Mouse (Mus musculus): ENCODE measurements around the gene Map3k5. TPM values are rescaled to one million over a fixed set of nuclear protein-coding genes. Genes with fewer than 3 reads are reported as not detected.

Gene Map3k5
- polyA plus RNA-seq, 1 experiment, result 1.3 TPM

- Histone ChIP-seq H3K9me3 (no peaks in the 10 kb centered on the region), H3K36me3 (replicated peaks; ENCODE audit: low read length) (peaks cover 2% of the 10 kb centered on the region), H3K4me3 (replicated peaks) (peak overlapping the region; percentile 71), H3K27me3 (replicated peaks) (peaks cover 1% of the 10 kb centered on the region), H3K4me1 (peaks cover 64% of the 10 kb centered on the region)
- TF ChIP-seq GATA1 (IDR thresholded peaks at IDR 0.05; ENCODE audit: borderline replicate concordance, low read length), result no peak
- TF ChIP-seq FLI1 (IDR thresholded peaks at IDR 0.05; ENCODE audit: low read length), result no peak
Observed at GRCm38 (mm10) chr10:20170605-20171088, 236.4 kb downstream of the Map3k5 start.

- TF ChIP-seq FLI1 (IDR thresholded peaks at IDR 0.05; ENCODE audit: low read length), result no peak
- TF ChIP-seq GATA1 (IDR thresholded peaks at IDR 0.05; ENCODE audit: borderline replicate concordance, low read length), result no peak
- H3K36me3 ChIP-seq (replicated peaks; ENCODE audit: low read length), result peaks cover 2% of the 10 kb centered on the region
- peaks cover 64% of the 10 kb centered on the region for H3K4me1 ChIP-seq
- no peaks in the 10 kb centered on the region for H3K9me3 ChIP-seq
- H3K4me3 ChIP-seq (replicated peaks), result no peak overlapping the region
- H3K27me3 ChIP-seq (replicated peaks), result peaks cover 1% of the 10 kb centered on the region
Observed at GRCm38 (mm10) chr10:20171209-20171608, 236.9 kb downstream of the Map3k5 start.

GRCm38 (mm10) chr10:20171756-20172155, 237.5 kb downstream of the Map3k5 start:
- peaks cover 64% of the 10 kb centered on the region for H3K4me1 ChIP-seq
- H3K27me3 ChIP-seq (replicated peaks), result peaks cover 1% of the 10 kb centered on the region
- TF ChIP-seq GATA1 (IDR thresholded peaks at IDR 0.05; ENCODE audit: borderline replicate concordance, low read length), result no peak
- TF ChIP-seq FLI1 (IDR thresholded peaks at IDR 0.05; ENCODE audit: low read length), result no peak
- no peak overlapping the region for H3K4me3 ChIP-seq (replicated peaks)
- H3K9me3 ChIP-seq, result no peaks in the 10 kb centered on the region
- peaks cover 2% of the 10 kb centered on the region for H3K36me3 ChIP-seq (replicated peaks; ENCODE audit: low read length)

- TF ChIP-seq FLI1 (IDR thresholded peaks at IDR 0.05; ENCODE audit: low read length) (no peak), GATA1 (IDR thresholded peaks at IDR 0.05; ENCODE audit: borderline replicate concordance, low read length) (no peak)
Observed at GRCm38 (mm10) chr10:20173733-20174132, 239.5 kb downstream of the Map3k5 start.

DNA sequence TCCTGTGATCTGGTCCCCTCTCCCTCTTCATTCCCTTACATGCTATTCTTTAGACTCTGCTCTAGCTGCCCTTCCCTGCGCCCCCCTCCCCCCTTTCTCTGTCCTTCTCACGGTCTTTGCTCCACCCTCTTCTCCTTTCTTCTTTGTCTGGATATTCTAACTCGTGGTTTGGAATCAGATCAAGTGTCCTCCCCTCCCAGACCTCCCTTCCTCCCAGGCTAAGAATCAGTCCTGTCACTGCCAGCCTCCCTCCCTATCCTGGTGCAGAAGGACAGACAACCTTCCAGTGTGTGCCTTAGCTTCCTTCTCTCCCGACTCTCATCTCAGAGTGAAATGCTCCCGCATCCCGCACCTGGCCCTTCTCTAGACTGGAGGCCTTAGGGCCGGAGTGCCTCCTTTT, 241.8 kb downstream of the Map3k5 start:
- H3K4me3 ChIP-seq (replicated peaks), result peak overlapping the region; percentile 23
- peaks cover 59% of the 10 kb centered on the region for H3K4me1 ChIP-seq
- TF ChIP-seq FLI1 (IDR thresholded peaks at IDR 0.05; ENCODE audit: low read length) (no peak), GATA1 (IDR thresholded peaks at IDR 0.05; ENCODE audit: borderline replicate concordance, low read length) (no peak)
- peaks cover 1% of the 10 kb centered on the region for H3K27me3 ChIP-seq (replicated peaks)
- no peaks in the 10 kb centered on the region for H3K9me3 ChIP-seq
- H3K36me3 ChIP-seq (replicated peaks; ENCODE audit: low read length), result peaks cover 2% of the 10 kb centered on the region

More at GRCm38 (mm10) chr10:20173733-20174132, 239.5 kb downstream of the Map3k5 start:
- no peak overlapping the region for H3K4me3 ChIP-seq (replicated peaks)
- H3K36me3 ChIP-seq (replicated peaks; ENCODE audit: low read length), result peaks cover 2% of the 10 kb centered on the region
- H3K27me3 ChIP-seq (replicated peaks), result peaks cover 1% of the 10 kb centered on the region
- no peaks in the 10 kb centered on the region for H3K9me3 ChIP-seq
- peaks cover 55% of the 10 kb centered on the region for H3K4me1 ChIP-seq

DNA sequence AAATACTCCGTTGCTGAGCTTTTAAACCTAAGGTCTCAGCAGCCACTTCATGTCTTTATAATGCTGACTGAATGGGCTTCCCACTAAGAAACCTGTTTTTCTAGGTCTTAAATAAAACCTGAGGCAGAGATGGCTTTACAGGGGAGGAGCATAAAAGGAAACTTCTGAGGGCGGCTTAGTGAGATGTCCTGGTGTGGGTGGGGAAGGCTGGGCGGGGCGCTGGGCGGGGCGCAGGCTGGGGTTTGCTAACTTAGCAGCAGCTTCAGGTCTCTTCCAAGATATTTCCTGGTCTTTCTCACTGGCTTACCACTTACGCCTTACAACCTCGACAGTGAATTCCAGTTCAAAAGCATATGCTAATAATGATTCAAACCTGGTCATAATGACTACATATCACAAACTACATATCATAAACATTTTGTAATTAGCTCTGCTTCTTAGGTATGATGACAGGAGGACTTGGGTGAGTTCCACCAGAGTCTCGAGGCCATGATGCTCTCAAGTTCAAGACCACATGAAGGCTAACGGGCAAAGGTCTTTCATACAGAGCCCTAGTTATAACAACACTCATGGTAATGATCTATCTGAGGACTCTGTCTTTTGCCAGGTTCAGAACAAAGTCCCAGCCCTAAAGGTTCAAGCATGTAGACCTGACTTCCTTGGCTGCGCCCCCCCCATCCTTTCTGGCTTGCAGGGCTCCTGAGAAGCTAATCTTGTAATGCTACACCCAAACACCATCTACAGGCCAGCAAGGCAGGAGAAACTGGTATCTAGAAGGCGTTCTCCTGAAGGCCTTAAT, 244.7 kb downstream of the Map3k5 start:
- peak overlapping the region; percentile 23 for H3K4me3 ChIP-seq (replicated peaks)
- peaks cover 79% of the 10 kb centered on the region for H3K4me1 ChIP-seq
- H3K27me3 ChIP-seq (replicated peaks), result no peaks in the 10 kb centered on the region
- peaks cover 4% of the 10 kb centered on the region for H3K36me3 ChIP-seq (replicated peaks; ENCODE audit: low read length)
- H3K9me3 ChIP-seq, result no peaks in the 10 kb centered on the region
- TF ChIP-seq GATA1 (IDR thresholded peaks at IDR 0.05; ENCODE audit: borderline replicate concordance, low read length) (no peak), FLI1 (IDR thresholded peaks at IDR 0.05; ENCODE audit: low read length) (no peak)

GRCm38 (mm10) chr10:20181198-20181597, 246.9 kb downstream of the Map3k5 start:
- Histone ChIP-seq H3K27me3 (replicated peaks) (no peaks in the 10 kb centered on the region), H3K4me3 (replicated peaks) (peak overlapping the region; percentile 84), H3K4me1 (peaks cover 73% of the 10 kb centered on the region), H3K36me3 (replicated peaks; ENCODE audit: low read length) (peaks cover 4% of the 10 kb centered on the region), H3K9me3 (no peaks in the 10 kb centered on the region)
- TF ChIP-seq GATA1 (IDR thresholded peaks at IDR 0.05; ENCODE audit: borderline replicate concordance, low read length) (no peak; the same call in 2 of the 3 replicates), FLI1 (IDR thresholded peaks at IDR 0.05; ENCODE audit: low read length) (no peak)

DNA sequence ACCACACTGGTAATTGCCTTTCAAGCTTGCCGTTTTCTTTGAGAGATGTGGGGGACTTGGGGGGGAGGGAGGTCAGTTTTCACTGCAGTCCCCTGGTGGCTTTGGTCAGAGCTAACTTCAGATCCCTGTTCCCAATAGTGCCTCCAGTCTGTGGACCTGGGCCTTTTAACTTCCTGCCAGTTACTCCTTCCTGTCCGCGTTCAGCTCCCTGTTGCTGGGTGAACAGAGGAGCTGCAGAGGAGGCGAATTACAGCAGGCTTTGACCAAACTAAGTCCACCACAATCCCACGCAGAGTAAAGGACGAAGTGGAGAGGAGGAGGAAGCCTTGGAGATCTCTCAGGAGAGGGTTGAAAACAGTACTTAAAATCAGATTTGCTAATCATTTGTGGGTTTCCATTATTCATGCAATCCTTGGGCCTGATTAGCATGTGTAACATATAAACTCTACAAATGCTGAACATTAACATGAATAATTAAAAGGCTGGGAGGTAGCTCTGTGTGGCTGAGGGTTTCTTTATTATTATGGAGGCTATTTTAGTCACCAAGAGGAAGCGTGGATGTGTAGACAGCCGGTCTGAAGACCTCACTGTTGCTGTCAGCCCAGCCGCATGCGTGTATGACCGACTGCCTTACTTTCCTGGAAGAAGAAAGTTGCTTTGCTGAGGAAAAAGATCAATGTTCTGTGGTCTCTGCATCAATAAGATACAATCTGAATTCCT, 247.6 kb downstream of the Map3k5 start:
- TF ChIP-seq GATA1 (IDR thresholded peaks at IDR 0.05; ENCODE audit: borderline replicate concordance, low read length) (no peak), FLI1 (IDR thresholded peaks at IDR 0.05; ENCODE audit: low read length) (no peak)
- Histone ChIP-seq H3K4me1 (peaks cover 72% of the 10 kb centered on the region), H3K36me3 (replicated peaks; ENCODE audit: low read length) (peaks cover 7% of the 10 kb centered on the region), H3K27me3 (replicated peaks) (no peaks in the 10 kb centered on the region), H3K4me3 (replicated peaks) (peak overlapping the region; percentile 84), H3K9me3 (no peaks in the 10 kb centered on the region)

GRCm38 (mm10) chr10:20184326-20184725, 250.1 kb downstream of the Map3k5 start:
- H3K9me3 ChIP-seq, result no peaks in the 10 kb centered on the region
- TF ChIP-seq GATA1 (IDR thresholded peaks at IDR 0.05; ENCODE audit: borderline replicate concordance, low read length) (no peak), FLI1 (IDR thresholded peaks at IDR 0.05; ENCODE audit: low read length) (no peak)

DNA sequence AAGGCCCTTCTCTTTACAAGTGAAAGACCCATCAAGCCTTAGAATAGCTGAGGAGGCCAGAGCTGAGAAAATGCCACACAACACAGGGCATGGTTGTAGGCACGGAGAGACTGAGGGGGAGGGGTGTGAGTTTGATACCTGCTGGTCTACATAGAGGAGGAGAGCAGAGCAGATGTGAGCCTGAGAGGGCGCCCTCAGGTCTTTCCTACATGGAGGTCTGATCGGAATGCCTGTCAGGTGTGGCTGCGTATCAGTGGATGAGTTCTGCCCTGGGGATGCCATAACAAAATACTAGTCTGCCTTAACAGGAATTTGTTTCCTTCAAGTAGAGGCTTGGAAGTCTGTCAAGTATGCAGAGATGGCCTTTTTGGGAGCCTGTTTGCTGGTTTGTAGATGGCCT, 251.0 kb downstream of the Map3k5 start:
- H3K27me3 ChIP-seq (replicated peaks), result no peaks in the 10 kb centered on the region
- H3K9me3 ChIP-seq, result no peaks in the 10 kb centered on the region
- peaks cover 7% of the 10 kb centered on the region for H3K36me3 ChIP-seq (replicated peaks; ENCODE audit: low read length)
- peaks cover 71% of the 10 kb centered on the region for H3K4me1 ChIP-seq
- H3K4me3 ChIP-seq (replicated peaks), result no peak overlapping the region
- no peak for TF ChIP-seq FLI1 (IDR thresholded peaks at IDR 0.05; ENCODE audit: low read length)
- no peak for TF ChIP-seq GATA1 (IDR thresholded peaks at IDR 0.05; ENCODE audit: borderline replicate concordance, low read length)

More at GRCm38 (mm10) chr10:20184326-20184725, 250.1 kb downstream of the Map3k5 start:
- peaks cover 7% of the 10 kb centered on the region for H3K36me3 ChIP-seq (replicated peaks; ENCODE audit: low read length)
- H3K4me1 ChIP-seq, result peaks cover 71% of the 10 kb centered on the region
- H3K27me3 ChIP-seq (replicated peaks), result no peaks in the 10 kb centered on the region
- H3K4me3 ChIP-seq (replicated peaks), result no peak overlapping the region
